Mouse (Mus musculus) midbrain, embryonic 10.5 days (tissue): ENCODE results near the gene Ephb4. TPM values are rescaled to one million over a fixed set of nuclear protein-coding genes. Genes with fewer than 3 reads are reported as not detected.
A peak's percentile ranks its signal among the peaks of the same experiment; 100 is the strongest.

Experiments
- DNase-seq: peaks from one replicate; pipeline ENCODE4 v3.0.0-alpha.2; 2017; ENCODE audit warnings: low spot score
- H3K27ac ChIP-seq: fragments of 300-500 bp; sonication (generic); replicated peaks from 2 replicates; pipeline ENCODE4 v1.5.1; 2016; ENCODE audit warnings: mild to moderate bottlenecking
- H3K27me3 ChIP-seq: fragments of 300-500 bp; sonication (generic); 2 replicates; pipeline ENCODE4 v1.6.1; 2016; ENCODE audit warnings: low read depth, mild to moderate bottlenecking; ENCODE audit not compliant: poor library complexity, severe bottlenecking
- H3K36me3 ChIP-seq: fragments of 300-500 bp; sonication (generic); 2 replicates; pipeline ENCODE4 v1.6.1; 2016; ENCODE audit warnings: mild to moderate bottlenecking, moderate library complexity
- H3K4me1 ChIP-seq: fragments of 300-500 bp; sonication (generic); 2 replicates; pipeline ENCODE4 v1.6.1; 2016
- H3K4me3 ChIP-seq: fragments of 300-500 bp; sonication (generic); 2 replicates; pipeline ENCODE4 v1.5.1; 2016; ENCODE audit warnings: mild to moderate bottlenecking, moderate library complexity
- H3K9me3 ChIP-seq: fragments of 300-500 bp; sonication (generic); replicated peaks from 2 replicates; pipeline ENCODE4 v1.6.1; 2016; ENCODE audit warnings: mild to moderate bottlenecking
- WGBS: fragments of 180-500 bp; shearing (Covaris S2); methylation state at CpG from one replicate; pipeline ENCODE4 v1.1.7; 2016; 5-methylcytosine and 5-hydroxymethylcytosine counted together
- polyA plus RNA-seq: library from polyadenylated mRNA; unstranded; fragments of >200 nt; fragmentation: Nextera tagmentation; extraction: Ambion mirVana; gene quantifications from 2 replicates; pipeline ENCODE4 v1.2.1, GENCODE M21; 2016

Gene Ephb4
- polyA plus RNA-seq, 1 experiment from 2014 or later = 28.9 TPM

- Histone ChIP-seq H3K9me3 (no peaks in the 10 kb centered on the region), H3K27me3 (no peaks in the 10 kb centered on the region), H3K4me1 (peaks cover 75% of the 10 kb centered on the region), H3K4me3 (peak overlapping the region; percentile 96), H3K36me3 (peaks cover 38% of the 10 kb centered on the region), H3K27ac (peak overlapping the region; percentile 97)
- DNase-seq = no peak
- WGBS = 9% methylated on average over 4 of the region's 4 CpGs
Observed at GRCm38 (mm10) chr5:137351394-137351793, 1.5 kb downstream of the Ephb4 start.

- Histone ChIP-seq H3K9me3 (no peaks in the 10 kb centered on the region), H3K36me3 (peaks cover 47% of the 10 kb centered on the region), H3K4me1 (peaks cover 68% of the 10 kb centered on the region), H3K27ac (peak overlapping the region; percentile 97), H3K4me3 (peak overlapping the region; percentile 96), H3K27me3 (no peaks in the 10 kb centered on the region)
- WGBS = 21% methylated on average over 16 of the region's 16 CpGs
- no peak for DNase-seq
Observed at GRCm38 (mm10) chr5:137352011-137352975, 2.4 kb downstream of the Ephb4 start.

GRCm38 (mm10) chr5:137354091-137354490 is 4.2 kb downstream of the Ephb4 start:
- Histone ChIP-seq H3K4me1 (peaks cover 51% of the 10 kb centered on the region), H3K9me3 (no peaks in the 10 kb centered on the region), H3K4me3 (peak overlapping the region; percentile 16; the same call in 1 of the 2 replicates), H3K27me3 (no peaks in the 10 kb centered on the region), H3K27ac (no peak overlapping the region), H3K36me3 (peaks cover 65% of the 10 kb centered on the region)
- no peak for DNase-seq
- 89% methylated on average over 17 of the region's 17 CpGs for WGBS

- Histone ChIP-seq H3K4me3 (no peak overlapping the region), H3K9me3 (no peaks in the 10 kb centered on the region), H3K4me1 (peaks cover 12% of the 10 kb centered on the region), H3K27me3 (no peaks in the 10 kb centered on the region), H3K27ac (no peak overlapping the region), H3K36me3 (peaks cover 98% of the 10 kb centered on the region)
- 39% methylated on average over 7 of the region's 7 CpGs for WGBS
- no peak for DNase-seq
Observed at GRCm38 (mm10) chr5:137358382-137358781, 8.5 kb downstream of the Ephb4 start.

DNA sequence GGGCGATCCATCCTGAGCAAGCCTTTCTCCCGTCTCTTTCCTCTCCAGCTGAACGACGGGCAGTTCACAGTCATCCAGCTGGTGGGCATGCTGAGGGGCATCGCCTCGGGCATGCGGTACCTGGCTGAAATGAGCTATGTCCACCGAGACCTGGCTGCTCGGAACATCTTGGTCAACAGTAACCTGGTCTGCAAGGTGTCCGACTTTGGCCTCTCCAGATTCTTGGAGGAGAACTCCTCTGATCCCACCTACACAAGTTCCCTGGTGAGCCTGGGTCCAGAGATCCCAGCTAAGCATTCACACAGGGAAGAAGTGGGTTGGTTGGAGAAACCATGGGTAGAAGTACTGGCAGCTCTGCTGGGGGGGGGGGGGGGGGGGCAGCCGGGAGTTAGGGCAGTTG is 19.8 kb downstream of the Ephb4 start:
- Histone ChIP-seq H3K4me3 (no peak overlapping the region), H3K27ac (no peak overlapping the region), H3K36me3 (peaks cover 100% of the 10 kb centered on the region), H3K27me3 (no peaks in the 10 kb centered on the region), H3K4me1 (no peaks in the 10 kb centered on the region), H3K9me3 (no peaks in the 10 kb centered on the region)
- WGBS = 96% methylated on average over 11 of the region's 11 CpGs
- no peak for DNase-seq

- Histone ChIP-seq H3K36me3 (peaks cover 77% of the 10 kb centered on the region), H3K4me3 (no peak overlapping the region), H3K27me3 (no peaks in the 10 kb centered on the region), H3K4me1 (peaks cover 24% of the 10 kb centered on the region), H3K27ac (no peak overlapping the region), H3K9me3 (no peaks in the 10 kb centered on the region)
- WGBS = 87% methylated on average over 12 of the region's 12 CpGs
- DNase-seq = no peak
Observed at GRCm38 (mm10) chr5:137373371-137373950, 23.6 kb downstream of the Ephb4 start.

GRCm38 (mm10) chr5:137374521-137375080 is 24.7 kb downstream of the Ephb4 start:
- H3K9me3 ChIP-seq = no peaks in the 10 kb centered on the region
- H3K27me3 ChIP-seq = no peaks in the 10 kb centered on the region
- no peak for DNase-seq
- peaks cover 26% of the 10 kb centered on the region for H3K4me1 ChIP-seq
- H3K36me3 ChIP-seq = peaks cover 66% of the 10 kb centered on the region
- 94% methylated on average over 4 of the region's 4 CpGs for WGBS
- no peak overlapping the region for H3K4me3 ChIP-seq
- H3K27ac ChIP-seq = no peak overlapping the region

GRCm38 (mm10) chr5:137375627-137376026 is 25.7 kb downstream of the Ephb4 start:
- H3K36me3 ChIP-seq = peaks cover 55% of the 10 kb centered on the region
- no peak overlapping the region for H3K27ac ChIP-seq

DNA sequence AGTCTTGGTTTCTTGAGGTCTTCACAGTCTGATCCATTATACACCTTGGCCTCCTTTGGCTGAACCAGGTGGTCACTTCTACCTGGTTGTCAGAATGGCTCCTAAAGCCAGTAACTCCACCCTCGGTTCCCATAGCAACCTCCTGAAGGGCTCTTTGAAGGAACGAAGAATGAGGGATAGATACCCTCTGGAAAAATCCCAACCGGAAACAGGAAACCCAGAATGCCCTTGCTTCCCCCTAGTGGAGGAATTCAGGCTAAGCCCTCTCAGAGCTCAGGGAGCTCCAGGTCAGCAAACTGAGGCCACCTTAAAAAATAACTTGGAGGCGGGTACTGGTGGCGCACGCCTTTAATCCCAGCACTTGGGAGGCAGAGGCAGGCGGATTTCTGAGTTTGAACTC is 26.3 kb downstream of the Ephb4 start:
- no peak overlapping the region for H3K27ac ChIP-seq
- WGBS = 49% methylated on average over 7 of the region's 7 CpGs
- H3K36me3 ChIP-seq = peaks cover 50% of the 10 kb centered on the region
- no peaks in the 10 kb centered on the region for H3K27me3 ChIP-seq
- no peak overlapping the region for H3K4me3 ChIP-seq
- H3K9me3 ChIP-seq = no peaks in the 10 kb centered on the region
- H3K4me1 ChIP-seq = peaks cover 26% of the 10 kb centered on the region
- DNase-seq = peak; percentile 30

More at GRCm38 (mm10) chr5:137375627-137376026, 25.7 kb downstream of the Ephb4 start:
- Histone ChIP-seq H3K4me3 (no peak overlapping the region), H3K27me3 (no peaks in the 10 kb centered on the region), H3K9me3 (no peaks in the 10 kb centered on the region), H3K4me1 (peaks cover 26% of the 10 kb centered on the region)
- WGBS = 69% methylated on average over 2 of the region's 2 CpGs
- no peak for DNase-seq

DNA sequence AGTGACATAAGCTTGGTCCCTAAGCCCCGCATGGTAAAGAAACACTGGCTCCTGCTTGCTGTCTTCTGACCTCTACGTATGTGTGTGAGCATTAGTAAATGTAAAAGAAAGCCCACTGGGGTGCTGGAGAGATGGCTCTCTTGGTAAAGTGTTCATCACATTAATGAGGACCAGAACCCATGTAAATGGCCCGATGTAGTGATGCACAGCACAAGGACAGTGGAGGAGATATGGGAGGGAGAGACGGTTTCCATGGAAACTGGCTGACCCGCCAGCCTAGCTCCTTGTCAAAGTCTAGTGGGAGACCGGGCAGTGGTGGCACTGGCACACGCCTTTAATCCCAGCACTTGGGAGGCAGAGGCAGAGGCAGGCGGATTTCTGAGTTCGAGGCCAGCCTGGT is 26.8 kb downstream of the Ephb4 start:
- no peaks in the 10 kb centered on the region for H3K9me3 ChIP-seq
- peaks cover 44% of the 10 kb centered on the region for H3K36me3 ChIP-seq
- DNase-seq = peak; percentile 56
- H3K4me1 ChIP-seq = peaks cover 26% of the 10 kb centered on the region
- no peaks in the 10 kb centered on the region for H3K27me3 ChIP-seq
- WGBS = 64% methylated on average over 9 of the region's 9 CpGs
- H3K27ac ChIP-seq = no peak overlapping the region
- no peak overlapping the region for H3K4me3 ChIP-seq

- Histone ChIP-seq H3K9me3 (no peaks in the 10 kb centered on the region), H3K27ac (no peak overlapping the region), H3K4me1 (peaks cover 26% of the 10 kb centered on the region), H3K27me3 (no peaks in the 10 kb centered on the region), H3K36me3 (peaks cover 40% of the 10 kb centered on the region), H3K4me3 (no peak overlapping the region)
- peak; percentile 32 for DNase-seq
- WGBS = 57% methylated on average over 11 of the region's 11 CpGs
Observed at GRCm38 (mm10) chr5:137377176-137377575, 27.3 kb downstream of the Ephb4 start.

DNA sequence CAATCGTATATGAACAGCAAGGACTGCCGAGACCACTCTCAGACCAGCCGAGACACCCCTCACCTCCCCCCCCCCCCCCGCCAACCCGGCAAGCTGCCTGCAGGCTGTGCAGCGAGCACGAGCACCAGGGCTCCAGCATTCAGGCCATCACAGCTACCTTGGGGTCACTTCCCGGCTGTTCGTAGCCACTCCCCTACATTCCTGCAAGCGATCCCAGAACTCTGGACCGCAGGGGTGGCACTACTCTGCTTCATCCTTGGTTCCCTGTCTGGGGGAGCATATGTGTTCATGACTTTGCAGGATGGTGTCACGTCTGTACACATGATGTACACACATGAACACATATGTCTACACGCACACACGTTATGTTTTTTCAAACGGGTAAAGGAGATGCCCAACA is 27.7 kb downstream of the Ephb4 start:
- H3K36me3 ChIP-seq = peaks cover 36% of the 10 kb centered on the region
- WGBS = 41% methylated on average over 11 of the region's 15 CpGs
- H3K27ac ChIP-seq = no peak overlapping the region
- peaks cover 26% of the 10 kb centered on the region for H3K4me1 ChIP-seq
- H3K4me3 ChIP-seq = no peak overlapping the region
- no peaks in the 10 kb centered on the region for H3K27me3 ChIP-seq
- no peaks in the 10 kb centered on the region for H3K9me3 ChIP-seq
- DNase-seq = no peak

DNA sequence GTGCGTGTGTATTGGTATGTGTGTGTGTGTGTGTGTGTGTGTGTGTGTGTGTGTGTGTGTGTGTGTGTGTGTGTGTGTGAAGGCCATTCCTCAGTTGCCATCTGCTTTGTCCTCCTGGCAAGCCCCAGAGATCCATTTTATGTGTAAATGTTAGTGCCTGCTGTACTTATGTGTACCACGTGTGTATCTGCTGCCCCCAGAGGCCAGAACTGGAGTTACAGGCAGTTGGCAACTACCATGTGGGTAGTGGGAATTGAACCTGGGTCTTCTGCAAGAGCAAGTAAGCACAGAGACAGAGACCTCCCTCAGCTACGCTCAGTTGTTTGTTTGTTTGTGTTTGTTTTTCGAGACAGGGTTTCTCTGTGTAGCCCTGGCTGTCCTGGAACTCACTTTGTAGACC is 31.2 kb downstream of the Ephb4 start:
- Histone ChIP-seq H3K4me1 (peaks cover 20% of the 10 kb centered on the region), H3K9me3 (no peaks in the 10 kb centered on the region), H3K27ac (no peak overlapping the region), H3K27me3 (no peaks in the 10 kb centered on the region), H3K36me3 (0 out of 2 replicates have a peak, but pooled peaks cover under 1% of the 10 kb centered on the region), H3K4me3 (no peak overlapping the region)
- DNase-seq = peak; percentile 64
- 58% methylated on average over 4 of the region's 4 CpGs for WGBS
